Mouse (Mus musculus) MEL (cell line): Measurements from ENCODE around the gene Rnf114. TPM values are rescaled to one million over a fixed set of nuclear protein-coding genes. Genes with fewer than 3 reads are reported as not detected.

ENCODE experiments used
- polyA plus RNA-seq, 2 experiments: library from polyadenylated mRNA; stranded (reverse) in 1 of 2; unstranded in 1 of 2; fragments of >175 nt in 1 of 2; fragments of >200 nt in 1 of 2; gene quantifications; 2 replicates each; pipeline versions ENCODE4 v1.2.1 to v1.2.4; 2012; ENCODE audit warnings: low replicate concordance in 2 of 2, low read depth in 1 of 2; ENCODE audit not compliant: insufficient read length in 2 of 2, insufficient read depth in 1 of 2, missing spikeins in 1 of 2
- total RNA-seq: library from RNA; depleted of rRNA; stranded (reverse); fragments of 300-350 nt; gene quantifications from 2 replicates; pipeline ENCODE4 v1.2.3, GENCODE M21; 2012; rRNA removed

The Rnf114 gene
- total and polyA plus RNA-seq, 3 experiments, result 44.0 to 49.2 TPM; not detected in 1

Other genes starting within 250 kb of the Rnf114 start
- 4.6 TPM in 2 replicates for gene B4galt5, start 143.5 kb upstream of the Rnf114 start, total RNA-seq
- 10 to 100 TPM in 1 of 2 experiments, 1 to 10 TPM in 1; 6.5 to 34.4 TPM for gene B4galt5, start 143.5 kb upstream of the Rnf114 start, polyA plus RNA-seq
- gene Slc9a8, start 70.9 kb upstream of the Rnf114 start, total RNA-seq, result 15.6 and 16.7 TPM in 2 replicates
- gene Slc9a8, start 70.9 kb upstream of the Rnf114 start, polyA plus RNA-seq, result 10 to 100 TPM in 1 of 2 experiments, not detected in 1; 25.8 TPM
- gene Spata2, start 242 bp downstream of the Rnf114 start, total RNA-seq, result 9.4 and 9.8 TPM in 2 replicates
- 10 to 100 TPM in 1 of 2 experiments, not detected in 1; 33.5 TPM for gene Spata2, start 242 bp downstream of the Rnf114 start, polyA plus RNA-seq
- gene Snai1, start 45.5 kb downstream of the Rnf114 start, total RNA-seq, result 0.19 and 0.20 TPM in 2 replicates
- gene Snai1, start 45.5 kb downstream of the Rnf114 start, polyA plus RNA-seq, result under 1 TPM in 1 of 2 experiments, not detected in 1; 0.74 TPM
- gene Ube2v1, start 139.4 kb downstream of the Rnf114 start, total RNA-seq, result 156 and 164 TPM in 2 replicates
- gene Ube2v1, start 139.4 kb downstream of the Rnf114 start, polyA plus RNA-seq, result 100 to 1,000 TPM in 1 of 2 experiments, not detected in 1; 343 TPM
- 5.2 and 8.1 TPM in 2 replicates for gene Gm20431, start 168.9 kb downstream of the Rnf114 start, total RNA-seq
- 1 to 10 TPM in 1 of 2 experiments, not detected in 1; 5.9 TPM for gene Gm20431, start 168.9 kb downstream of the Rnf114 start, polyA plus RNA-seq
- gene Cebpb, start 196.3 kb downstream of the Rnf114 start, total RNA-seq, result 9.9 and 20.8 TPM in 2 replicates
- 10 to 100 TPM in 1 of 2 experiments, not detected in 1; 10.7 TPM for gene Cebpb, start 196.3 kb downstream of the Rnf114 start, polyA plus RNA-seq
- 18.2 and 21.7 TPM in 2 replicates for gene Tmem189, start 197.2 kb downstream of the Rnf114 start, total RNA-seq
- gene Tmem189, start 197.2 kb downstream of the Rnf114 start, polyA plus RNA-seq, result 10 to 100 TPM in 1 of 2 experiments, not detected in 1; 46.5 TPM